Mouse (Mus musculus) heart, embryonic 15.5 days (tissue): ENCODE data around the gene Ugt1a5. TPM values are rescaled to one million over a fixed set of nuclear protein-coding genes. Genes with fewer than 3 reads are reported as not detected.

ENCODE experiments used
- ATAC-seq: fragments of 200-750 bp; cut with Nextera tagmentation; replicated peaks from 2 replicates; pipeline ENCODE4 v1.8.0; 2017; ENCODE audit warnings: low read depth, moderate TSS enrichment; ENCODE audit not compliant: insufficient number of reproducible peaks, insufficient read depth, low FRiP score
- H3K27ac ChIP-seq: fragments of 300-500 bp; sonication (generic); 2 replicates; pipeline ENCODE4 v1.5.1; 2015; ENCODE audit warnings: mild to moderate bottlenecking, inconsistent platforms
- H3K27me3 ChIP-seq: fragments of 300-500 bp; sonication (generic); 2 replicates; pipeline ENCODE4 v1.6.1; 2015; ENCODE audit warnings: inconsistent platforms
- H3K36me3 ChIP-seq: fragments of 300-500 bp; sonication (generic); 2 replicates; pipeline ENCODE4 v1.6.1; 2015; ENCODE audit warnings: mild to moderate bottlenecking, inconsistent platforms
- H3K4me1 ChIP-seq: fragments of 300-500 bp; sonication (generic); replicated peaks from 2 replicates; pipeline ENCODE4 v1.6.1; 2015; ENCODE audit warnings: inconsistent platforms
- H3K4me2 ChIP-seq: fragments of 300-500 bp; sonication (generic); 2 replicates; pipeline ENCODE4 v1.6.1; 2015; ENCODE audit warnings: inconsistent platforms, mild to moderate bottlenecking, moderate library complexity
- H3K4me3 ChIP-seq: fragments of 300-500 bp; sonication (generic); 2 replicates; pipeline ENCODE4 v1.5.1; 2015; ENCODE audit warnings: mild to moderate bottlenecking, inconsistent platforms
- H3K9ac ChIP-seq: fragments of 300-500 bp; sonication (generic); 2 replicates; pipeline ENCODE4 v1.6.1; 2015; ENCODE audit warnings: mild to moderate bottlenecking, inconsistent platforms
- H3K9me3 ChIP-seq: fragments of 300-500 bp; sonication (generic); replicated peaks from 2 replicates; pipeline ENCODE4 v1.6.1; 2016; ENCODE audit warnings: inconsistent platforms
- WGBS: fragments of 180-500 bp; shearing (Covaris S2); methylation state at CpG from one replicate; pipeline ENCODE4 v1.1.7; 2015; ENCODE audit warnings: mixed read lengths; 5-methylcytosine and 5-hydroxymethylcytosine counted together
- polyA plus RNA-seq: library from polyadenylated mRNA; unstranded; fragments of >200 nt; fragmentation: Nextera tagmentation; extraction: Ambion mirVana; gene quantifications from 2 replicates; pipeline ENCODE4 v1.2.1, GENCODE M21; 2015

The Ugt1a5 gene
- polyA plus RNA-seq, 1 experiment from 2014 or later: not detected

DNA sequence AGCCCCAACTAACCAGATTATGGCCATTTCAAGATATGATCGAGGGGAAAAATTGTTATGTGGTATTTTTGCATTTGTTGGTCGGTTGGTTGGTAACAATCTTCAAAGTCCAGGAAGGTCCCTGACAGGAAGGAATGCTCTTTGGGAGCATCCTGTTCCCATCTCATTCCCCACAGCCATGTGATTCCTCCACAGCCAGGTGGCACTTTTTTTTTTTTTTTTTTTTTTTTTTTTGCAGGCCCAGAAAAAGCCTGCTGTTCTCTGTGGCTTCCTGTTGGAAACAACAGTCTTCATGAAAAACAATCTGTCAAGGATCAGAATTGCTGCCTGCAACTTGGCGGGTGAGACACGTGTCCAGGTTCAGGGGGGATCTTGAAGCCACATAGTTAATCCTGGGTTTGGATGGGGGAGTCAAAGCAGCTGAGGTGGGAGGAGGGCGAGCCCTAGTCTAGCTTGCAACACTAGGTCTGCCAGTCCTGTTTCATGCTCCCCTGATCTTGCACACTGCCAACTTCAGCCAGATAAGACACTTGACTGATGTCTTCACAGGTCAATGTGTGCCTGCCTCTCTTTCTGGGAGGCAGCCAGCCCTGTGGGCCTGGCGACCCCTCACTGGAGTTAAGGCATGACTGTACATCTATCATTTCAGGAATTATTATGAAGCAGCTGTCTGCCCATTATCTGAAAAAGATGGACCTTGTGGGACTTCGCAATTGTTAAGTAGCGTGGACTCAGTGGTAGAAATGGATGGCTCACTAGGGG lies 93.2 kb downstream of the Ugt1a5 start:
- 0 out of 2 replicates have a peak, but pooled peaks cover 3% of the 10 kb centered on the region for H3K9me3 ChIP-seq

GRCm38 (mm10) chr1:88259643-88260024 lies 93.8 kb downstream of the Ugt1a5 start:
- whole genome bisulfite sequencing: 69% methylated on average over 4 of the region's 4 CpGs
- Histone ChIP-seq H3K9ac (no peak overlapping the region), H3K4me2 (no peak overlapping the region), H3K9me3 (0 out of 2 replicates have a peak, but pooled peaks cover 3% of the 10 kb centered on the region), H3K27ac (no peak overlapping the region), H3K4me3 (no peak overlapping the region), H3K27me3 (no peaks in the 10 kb centered on the region), H3K4me1 (peaks cover 23% of the 10 kb centered on the region), H3K36me3 (peaks cover 37% of the 10 kb centered on the region)
- no peak for ATAC-seq

More for the DNA sequence above, 93.2 kb downstream of the Ugt1a5 start:
- 58% methylated on average over 8 of the region's 8 CpGs for WGBS
- Histone ChIP-seq H3K27me3 (no peaks in the 10 kb centered on the region), H3K4me2 (no peak overlapping the region), H3K4me3 (no peak overlapping the region), H3K27ac (no peak overlapping the region), H3K9ac (no peak overlapping the region), H3K4me1 (peaks cover 23% of the 10 kb centered on the region), H3K36me3 (peaks cover 31% of the 10 kb centered on the region)
- ATAC-seq: 0 out of 2 replicates have a peak, but pooled peaks have one; percentile 0

GRCm38 (mm10) chr1:88260114-88260513 lies 94.3 kb downstream of the Ugt1a5 start:
- WGBS: 70% methylated on average over 6 of the region's 6 CpGs
- Histone ChIP-seq H3K27me3 (no peaks in the 10 kb centered on the region), H3K9ac (no peak overlapping the region), H3K4me2 (no peak overlapping the region), H3K9me3 (0 out of 2 replicates have a peak, but pooled peaks cover 3% of the 10 kb centered on the region), H3K36me3 (peaks cover 42% of the 10 kb centered on the region), H3K27ac (no peak overlapping the region), H3K4me3 (no peak overlapping the region), H3K4me1 (peaks cover 23% of the 10 kb centered on the region)
- ATAC-seq: no peak

- Histone ChIP-seq H3K27ac (no peak overlapping the region), H3K27me3 (no peaks in the 10 kb centered on the region), H3K9ac (no peak overlapping the region), H3K36me3 (peaks cover 49% of the 10 kb centered on the region), H3K4me1 (peaks cover 23% of the 10 kb centered on the region), H3K4me3 (no peak overlapping the region), H3K4me2 (no peak overlapping the region), H3K9me3 (0 out of 2 replicates have a peak, but pooled peaks cover 3% of the 10 kb centered on the region)
- WGBS: 82% methylated on average over 10 of the region's 10 CpGs
- ATAC-seq: no peak
Observed at GRCm38 (mm10) chr1:88260604-88261377, 95.0 kb downstream of the Ugt1a5 start.

GRCm38 (mm10) chr1:88261706-88262105 lies 95.9 kb downstream of the Ugt1a5 start:
- Histone ChIP-seq H3K9me3 (no peaks in the 10 kb centered on the region), H3K36me3 (peaks cover 58% of the 10 kb centered on the region), H3K4me1 (peaks cover 23% of the 10 kb centered on the region), H3K4me2 (no peak overlapping the region), H3K27ac (no peak overlapping the region), H3K4me3 (no peak overlapping the region), H3K9ac (no peak overlapping the region), H3K27me3 (no peaks in the 10 kb centered on the region)
- 79% methylated on average over 7 of the region's 7 CpGs for WGBS
- ATAC-seq: no peak

GRCm38 (mm10) chr1:88262255-88262654 lies 96.4 kb downstream of the Ugt1a5 start:
- no peak overlapping the region for H3K27ac ChIP-seq
- H3K4me1 ChIP-seq: peaks cover 23% of the 10 kb centered on the region
- H3K36me3 ChIP-seq: peaks cover 63% of the 10 kb centered on the region
- H3K9me3 ChIP-seq: no peaks in the 10 kb centered on the region
- H3K4me3 ChIP-seq: no peak overlapping the region
- H3K27me3 ChIP-seq: no peaks in the 10 kb centered on the region
- ATAC-seq: no peak; the same call in 1 of the 2 replicates
- 64% methylated on average over 4 of the region's 4 CpGs for WGBS
- H3K4me2 ChIP-seq: no peak overlapping the region
- no peak overlapping the region for H3K9ac ChIP-seq

DNA sequence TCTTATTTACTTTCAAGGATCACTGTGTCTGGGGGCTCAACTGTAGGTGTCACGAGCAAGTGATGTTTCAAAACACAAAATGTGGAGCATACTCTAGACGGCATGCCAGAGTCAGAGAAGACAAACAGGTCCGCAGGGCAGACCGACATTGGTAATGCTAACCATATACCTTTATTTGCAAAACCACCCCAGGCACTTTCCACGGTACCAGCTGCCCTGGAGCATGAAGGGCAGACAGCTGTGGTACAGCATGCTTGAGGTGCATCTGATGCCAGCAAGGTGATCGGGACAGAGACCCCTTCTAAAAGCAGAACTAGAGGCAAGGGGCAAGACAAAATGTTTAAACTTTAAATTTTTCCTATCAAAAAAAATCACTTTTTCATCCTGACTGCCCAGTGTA lies 97.1 kb downstream of the Ugt1a5 start:
- Histone ChIP-seq H3K36me3 (peaks cover 70% of the 10 kb centered on the region), H3K27ac (no peak overlapping the region), H3K4me1 (peaks cover 23% of the 10 kb centered on the region), H3K4me2 (no peak overlapping the region), H3K27me3 (no peaks in the 10 kb centered on the region), H3K9ac (no peak overlapping the region), H3K9me3 (no peaks in the 10 kb centered on the region), H3K4me3 (no peak overlapping the region)
- WGBS: 73% methylated on average over 6 of the region's 6 CpGs
- ATAC-seq: no peak

GRCm38 (mm10) chr1:88263778-88264177 lies 98.0 kb downstream of the Ugt1a5 start:
- H3K27ac ChIP-seq: no peak overlapping the region
- H3K27me3 ChIP-seq: no peaks in the 10 kb centered on the region
- H3K4me2 ChIP-seq: no peak overlapping the region
- ATAC-seq: no peak
- H3K9ac ChIP-seq: no peak overlapping the region
- no peak overlapping the region for H3K4me3 ChIP-seq
- no peaks in the 10 kb centered on the region for H3K9me3 ChIP-seq
- 88% methylated on average over 5 of the region's 5 CpGs for WGBS
- peaks cover 23% of the 10 kb centered on the region for H3K4me1 ChIP-seq
- H3K36me3 ChIP-seq: peaks cover 79% of the 10 kb centered on the region

GRCm38 (mm10) chr1:88264237-88264868 lies 98.5 kb downstream of the Ugt1a5 start:
- no peak for ATAC-seq

GRCm38 (mm10) chr1:88264869-88265240 lies 99.0 kb downstream of the Ugt1a5 start:
- Histone ChIP-seq H3K36me3 (peaks cover 89% of the 10 kb centered on the region), H3K4me1 (peaks cover 13% of the 10 kb centered on the region), H3K27me3 (no peaks in the 10 kb centered on the region), H3K9me3 (no peaks in the 10 kb centered on the region), H3K4me3 (no peak overlapping the region), H3K27ac (no peak overlapping the region), H3K9ac (no peak overlapping the region), H3K4me2 (no peak overlapping the region)
- no peak for ATAC-seq
- WGBS: 71% methylated on average over 4 of the region's 4 CpGs

More at GRCm38 (mm10) chr1:88264237-88264868, 98.5 kb downstream of the Ugt1a5 start:
- no peak overlapping the region for H3K4me2 ChIP-seq
- no peak overlapping the region for H3K9ac ChIP-seq
- no peaks in the 10 kb centered on the region for H3K9me3 ChIP-seq
- H3K4me1 ChIP-seq: peaks cover 18% of the 10 kb centered on the region
- H3K27me3 ChIP-seq: no peaks in the 10 kb centered on the region
- H3K27ac ChIP-seq: no peak overlapping the region
- WGBS: 74% methylated on average over 7 of the region's 7 CpGs
- no peak overlapping the region for H3K4me3 ChIP-seq
- peaks cover 84% of the 10 kb centered on the region for H3K36me3 ChIP-seq

DNA sequence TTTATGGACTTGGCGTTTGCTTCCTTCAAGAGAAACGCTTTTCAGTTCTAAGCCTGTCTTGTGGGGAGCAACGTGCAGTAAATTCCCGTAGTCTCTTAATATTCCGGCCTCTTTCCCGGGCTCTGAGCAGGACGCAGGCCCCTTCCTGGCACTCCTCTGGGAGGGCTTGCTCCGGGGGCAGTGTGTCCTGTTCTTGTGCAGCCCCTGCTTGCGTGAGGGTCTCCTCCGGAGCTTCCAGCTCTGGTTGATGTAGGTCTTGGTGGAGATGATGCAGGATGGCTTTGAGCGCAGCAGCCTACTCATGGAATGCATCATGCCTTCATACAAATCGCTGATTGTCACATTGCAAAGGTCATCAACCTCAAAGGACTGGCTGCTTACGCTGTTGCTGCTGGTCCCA lies 100.3 kb downstream of the Ugt1a5 start:
- ATAC-seq: no peak
- Histone ChIP-seq H3K27me3 (no peaks in the 10 kb centered on the region), H3K36me3 (peaks cover 85% of the 10 kb centered on the region), H3K4me2 (no peak overlapping the region), H3K27ac (no peak overlapping the region), H3K4me3 (no peak overlapping the region), H3K9ac (no peak overlapping the region), H3K9me3 (no peaks in the 10 kb centered on the region), H3K4me1 (peaks cover 8% of the 10 kb centered on the region)
- 88% methylated on average over 13 of the region's 13 CpGs for WGBS
